27 mouse cellular contexts compared by ENCODE assay signal in genomic region chr15:61890330-61890729, GRCm38 (mm10).
"Had no signal": no experiment of that assay in that cellular context is flagged by ENCODE, and none has a peak within 500 bp of the region (broad histone marks: within the 10 kb centered on the region; RNA-seq: fewer than 3 reads in every experiment).

No protein-coding gene starts in this region.

- ATAC-seq: forebrain, embryonic 13.5 days; forebrain, embryonic 14.5 days; forebrain, embryonic 15.5 days; forebrain, embryonic 16.5 days; forebrain, postnatal 0 days had no signal

- H3K27ac ChIP-seq: embryonic facial prominence, embryonic 12.5 days; embryonic facial prominence, embryonic 13.5 days; embryonic facial prominence, embryonic 15.5 days; forebrain, embryonic 10.5 days; forebrain, embryonic 12.5 days; forebrain, embryonic 13.5 days; forebrain, embryonic 15.5 days; gastrocnemius, adult 2 months; heart, adult 2 months; heart, embryonic 10.5 days had no signal

- H3K4me3 ChIP-seq: embryonic facial prominence, embryonic 12.5 days; embryonic facial prominence, embryonic 13.5 days; embryonic facial prominence, embryonic 15.5 days; erythroblast, embryonic 14.5 days; forebrain, embryonic 10.5 days; forebrain, embryonic 12.5 days; forebrain, embryonic 13.5 days; forebrain, embryonic 15.5 days; gastrocnemius, adult 2 months; heart, adult 2 months; heart, embryonic 10.5 days had no signal

- H3K36me3 ChIP-seq: embryonic facial prominence, embryonic 12.5 days; embryonic facial prominence, embryonic 13.5 days; embryonic facial prominence, embryonic 15.5 days; forebrain, embryonic 10.5 days; forebrain, embryonic 12.5 days; forebrain, embryonic 15.5 days; heart, embryonic 10.5 days had no signal

- H3K27me3 ChIP-seq: embryonic facial prominence, embryonic 12.5 days; embryonic facial prominence, embryonic 13.5 days; embryonic facial prominence, embryonic 15.5 days; forebrain, embryonic 12.5 days; forebrain, embryonic 13.5 days; forebrain, embryonic 15.5 days had no signal

- H3K4me1 ChIP-seq: embryonic facial prominence, embryonic 12.5 days; embryonic facial prominence, embryonic 13.5 days; embryonic facial prominence, embryonic 15.5 days; forebrain, embryonic 12.5 days; forebrain, embryonic 13.5 days had no signal

- DNase-seq: cerebellum, adult 8-10 months; cerebellum, adult 9-10 months; cerebellum, adult 9-11 months; cerebellum, postnatal 14 days; cerebellum, postnatal 25 days; cerebellum, postnatal 36 days; embryo, embryonic 11 days; forebrain, postnatal 0 days; gastrocnemius, adult 2 months; gastrocnemius, postnatal 10 days; gastrocnemius, postnatal 14 days; gastrocnemius, postnatal 25 days; gastrocnemius, postnatal 36 days; heart, adult 11 months; heart, adult 18-20 months; heart, adult 2 months had no signal

- H3K9ac ChIP-seq: embryonic facial prominence, embryonic 12.5 days; embryonic facial prominence, embryonic 13.5 days; embryonic facial prominence, embryonic 15.5 days; forebrain, embryonic 12.5 days; forebrain, embryonic 13.5 days; forebrain, embryonic 15.5 days; forebrain, postnatal 0 days had no signal

- H3K9me3 ChIP-seq: embryonic facial prominence, embryonic 12.5 days; embryonic facial prominence, embryonic 13.5 days; embryonic facial prominence, embryonic 15.5 days; forebrain, embryonic 10.5 days; forebrain, embryonic 12.5 days; forebrain, embryonic 13.5 days; forebrain, embryonic 15.5 days; heart, embryonic 10.5 days had no signal

- H3K4me2 ChIP-seq: embryonic facial prominence, embryonic 12.5 days; embryonic facial prominence, embryonic 13.5 days; embryonic facial prominence, embryonic 15.5 days; forebrain, embryonic 12.5 days; forebrain, embryonic 13.5 days; forebrain, embryonic 15.5 days had no signal
